In genomic region chr13:75647513-75647912, GRCm38 (mm10) we compare ENCODE assay signal across 20 mouse cellular contexts.
"Had no signal": no experiment of that assay in that cellular context is flagged by ENCODE, and none has a peak within 500 bp of the region (broad histone marks: within the 10 kb centered on the region; RNA-seq: fewer than 3 reads in every experiment).

No protein-coding gene starts in this region.

- H3K9me3 ChIP-seq: midbrain, embryonic 10.5 days; neural tube, embryonic 13.5 days; neural tube, embryonic 15.5 days; stomach, embryonic 15.5 days had no signal

- H3K4me2 ChIP-seq: lung, embryonic 14.5 days; midbrain, embryonic 12.5 days; neural tube, embryonic 13.5 days; neural tube, embryonic 15.5 days; stomach, embryonic 15.5 days had no signal

- H3K4me1 ChIP-seq: midbrain, embryonic 12.5 days; neural tube, embryonic 13.5 days; neural tube, embryonic 15.5 days; stomach, embryonic 15.5 days had no signal

- H3K4me3 ChIP-seq: midbrain, embryonic 10.5 days; midbrain, embryonic 12.5 days; myocyte; neural tube, embryonic 13.5 days; neural tube, embryonic 15.5 days; stomach, embryonic 15.5 days had no signal

- H3K27ac ChIP-seq: midbrain, embryonic 10.5 days; midbrain, embryonic 12.5 days; neural tube, embryonic 13.5 days; neural tube, embryonic 15.5 days; stomach, embryonic 15.5 days; stomach, postnatal 0 days had no signal

- H3K27me3 ChIP-seq: midbrain, embryonic 12.5 days; neural tube, embryonic 13.5 days; neural tube, embryonic 15.5 days; stomach, embryonic 15.5 days had no signal

- ATAC-seq: midbrain, embryonic 16.5 days had no signal

- H3K9ac ChIP-seq: lung, embryonic 14.5 days; midbrain, embryonic 12.5 days; neural tube, embryonic 13.5 days; neural tube, embryonic 15.5 days; stomach, embryonic 15.5 days had no signal

- H3K36me3 ChIP-seq: midbrain, embryonic 10.5 days; midbrain, embryonic 12.5 days; neural tube, embryonic 13.5 days; neural tube, embryonic 15.5 days; stomach, embryonic 15.5 days had no signal

- DNase-seq: lung, adult 18-20 months; lung, embryonic 14.5 days; lung, postnatal 10 days; lung, postnatal 4 days; retina, postnatal 1 day; right cerebral cortex, adult 18-20 months; right cerebral cortex, postnatal 25 days; right cerebral cortex, postnatal 4 days; spleen, adult 18-20 months; thymus, adult 2 months; thymus, postnatal 25 days; thymus, postnatal 4 days had no signal
